Mouse (Mus musculus) 416B (cell line): ENCODE data around the gene Endou.

Experiments
- DNase-seq: peaks from one replicate; pipeline ENCODE4 v3.0.0; 2011; ENCODE audit warnings: low read depth

Gene Endou

DNA sequence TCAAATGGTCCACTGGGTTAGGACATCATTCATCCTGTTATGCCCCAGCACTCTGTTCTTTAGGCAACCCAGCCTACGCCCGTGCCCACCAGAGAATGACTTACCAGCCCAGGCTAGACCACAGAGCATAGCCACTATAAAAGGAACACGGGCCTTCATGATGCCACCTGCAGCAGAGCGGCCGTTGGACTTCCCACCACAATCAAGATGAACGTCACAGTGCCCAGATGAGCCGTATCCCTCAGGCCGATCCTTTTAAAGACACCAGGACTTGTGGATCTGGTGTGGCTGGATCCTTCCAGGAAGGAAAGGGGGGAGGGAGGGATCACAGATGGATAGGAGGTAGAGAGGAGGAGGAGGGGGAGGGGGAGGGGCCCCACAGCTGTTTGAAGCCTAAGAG lies at the start of gene Endou:
Gene Endou (minus strand): TSS at position 229 of the 400 bp plus-strand sequence.
- DNase-seq, result no peak

DNA sequence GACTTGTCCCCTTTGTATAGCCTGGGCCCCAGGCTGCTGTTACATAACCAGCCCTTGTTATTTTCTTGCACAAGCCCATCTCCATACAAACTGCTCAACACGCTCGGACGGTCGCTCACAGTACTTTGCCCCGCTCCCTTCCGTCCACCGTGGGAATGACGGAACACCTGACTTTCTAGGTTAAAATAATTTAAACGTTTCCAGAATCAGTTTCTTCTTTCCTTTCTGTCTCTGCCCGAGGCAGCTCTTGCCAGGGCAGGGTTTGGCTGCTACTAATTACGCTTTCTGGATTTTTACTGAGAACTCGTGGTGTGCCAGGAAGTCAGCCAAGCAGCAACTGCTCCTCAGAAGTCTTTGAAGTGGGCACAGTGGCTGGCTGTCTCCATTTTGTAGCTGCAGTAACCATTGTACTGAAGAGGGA lies 49.5 kb upstream of the Endou start:
- DNase-seq, result no peak

DNA sequence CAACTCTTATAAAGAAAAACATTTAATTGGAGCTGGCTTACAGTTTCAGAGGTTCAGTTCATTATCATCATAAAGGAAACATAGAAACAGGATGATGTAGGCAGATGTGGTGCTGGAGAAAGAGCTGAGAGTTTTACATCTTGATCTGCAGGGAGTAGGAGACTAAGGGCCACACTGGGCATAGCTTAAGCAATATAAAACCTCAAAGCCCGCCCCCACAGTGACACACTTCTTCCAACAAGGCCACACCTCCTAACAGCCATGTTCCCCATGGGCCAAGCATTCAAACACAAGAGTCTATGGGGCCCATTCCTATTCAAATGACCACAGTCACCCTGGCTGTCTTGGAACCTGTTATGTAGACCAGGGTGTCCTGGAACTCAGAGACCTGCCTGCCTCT lies 48.4 kb upstream of the Endou start:
- peak; percentile 62 for DNase-seq

DNA sequence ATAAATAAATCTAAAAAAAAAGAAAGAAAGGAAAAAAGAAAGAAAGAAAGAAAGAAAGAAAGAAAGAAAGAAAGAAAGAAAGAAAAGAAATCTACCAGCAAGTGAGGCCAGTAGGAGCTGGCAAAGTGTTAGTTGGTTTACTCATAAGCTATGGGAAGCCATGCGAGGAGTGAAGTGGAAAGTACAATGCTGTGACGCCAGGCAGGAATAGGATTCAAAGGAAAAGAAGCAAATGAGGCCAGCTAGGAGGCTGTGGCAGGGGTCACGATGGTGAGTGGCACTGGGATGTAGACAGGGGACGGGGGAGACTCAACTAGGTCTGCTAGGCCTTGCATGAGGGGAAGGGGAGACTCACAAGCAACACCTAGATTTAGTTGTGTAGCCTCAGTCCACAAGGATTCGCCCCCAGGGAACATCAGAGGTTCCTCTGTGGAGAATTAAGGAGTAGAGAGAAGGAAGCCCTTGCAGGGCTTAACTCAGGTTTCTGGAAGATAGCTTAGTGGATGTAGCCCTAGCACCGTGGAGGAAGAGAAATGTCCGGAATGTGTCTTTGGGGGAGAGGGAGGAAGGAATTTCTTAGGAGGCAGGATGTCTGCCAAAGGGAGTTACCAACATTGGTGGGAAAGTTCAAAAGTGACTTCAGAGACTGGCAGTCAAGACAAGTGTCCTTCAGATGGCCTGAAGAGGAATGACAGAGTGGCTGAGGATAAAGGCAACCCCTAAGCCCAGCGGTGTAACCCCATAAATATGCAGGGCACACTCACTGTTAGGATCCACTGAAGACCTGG lies 47.4 kb upstream of the Endou start, which contains the start of gene Slc48a1:
Gene Slc48a1 (plus strand): TSS at position 210 of the 788 bp plus-strand sequence.
- DNase-seq, result no peak

DNA sequence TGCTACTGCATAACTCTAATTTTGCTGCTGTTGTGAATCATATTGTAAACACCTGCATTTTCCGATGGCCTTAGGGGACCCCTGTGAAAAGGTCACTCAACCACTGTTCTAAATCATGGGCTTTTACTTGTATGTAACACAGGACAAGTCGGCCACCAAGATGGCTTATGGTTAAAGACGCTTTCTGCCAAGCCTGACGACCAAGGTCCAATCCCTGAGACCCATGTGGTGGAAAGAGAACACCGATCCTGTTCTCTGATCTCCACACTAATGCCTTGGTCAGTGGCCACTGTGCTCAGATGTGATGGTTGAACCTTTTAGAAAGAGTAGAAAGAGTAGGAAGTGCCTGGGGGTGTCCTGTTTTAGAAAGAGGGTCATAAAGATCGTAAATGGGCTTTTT lies 45.8 kb upstream of the Endou start:
- DNase-seq, result no peak

DNA sequence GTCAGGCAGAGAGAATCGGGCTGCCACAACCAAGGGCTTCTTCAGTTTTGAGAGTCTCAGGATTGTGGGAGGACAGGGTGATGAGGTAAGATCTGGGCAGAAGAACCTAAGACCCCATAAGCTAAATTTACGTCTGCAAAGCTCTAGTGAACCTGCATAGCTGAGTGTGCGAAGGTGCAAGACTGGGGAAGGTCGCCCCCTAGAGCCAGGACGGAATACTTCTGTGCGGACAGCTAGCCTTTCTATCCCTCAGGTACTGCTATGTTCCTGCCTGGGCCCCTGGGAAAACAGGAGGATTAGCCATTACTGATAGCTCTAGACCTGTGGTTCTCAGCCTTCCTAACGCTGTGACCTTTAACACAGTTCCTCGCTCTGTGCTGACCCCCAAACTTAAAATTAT lies 45.4 kb upstream of the Endou start:
- peak; percentile 77 for DNase-seq

DNA sequence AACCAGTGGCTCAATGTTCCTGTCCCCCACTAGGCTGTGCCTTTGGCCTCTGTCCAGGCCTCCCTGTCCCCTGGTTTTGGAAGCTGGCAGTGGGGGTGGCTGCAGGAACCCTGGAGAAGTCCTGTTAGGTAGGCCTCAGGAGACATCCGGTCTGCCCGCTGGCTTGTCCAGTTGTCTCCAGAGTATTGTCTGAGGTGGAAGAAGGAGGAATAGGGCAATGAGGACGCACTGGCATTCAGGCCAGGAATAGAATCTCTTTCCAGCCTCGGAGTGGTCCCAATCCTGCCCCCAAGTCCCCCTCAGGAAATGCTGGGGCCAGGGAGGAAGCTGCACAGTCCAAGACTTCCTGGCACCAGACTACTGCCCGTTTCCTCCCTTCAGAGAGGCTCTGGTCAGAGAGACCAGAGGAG lies 42.8 kb upstream of the Endou start:
- DNase-seq, result no peak

DNA sequence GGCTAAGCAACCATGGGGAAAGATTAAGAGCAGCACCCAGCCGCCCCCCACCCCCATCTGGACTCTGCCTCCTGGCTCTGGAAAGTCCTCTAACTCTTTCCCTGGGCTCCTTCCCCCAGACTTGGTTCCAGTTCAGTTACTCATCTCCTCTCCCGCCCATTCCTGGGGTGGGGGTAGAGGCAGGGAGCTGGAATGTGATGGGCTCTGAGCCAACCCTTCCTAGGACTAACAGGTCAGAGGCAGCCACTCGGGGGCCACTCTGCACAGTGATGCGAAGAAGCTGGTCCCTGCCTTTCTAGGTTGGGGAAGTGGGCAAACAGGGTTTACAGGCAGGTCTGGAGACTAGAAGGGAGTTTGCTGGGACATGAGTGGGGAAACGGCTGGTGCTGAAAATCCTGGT lies 42.0 kb upstream of the Endou start:
- DNase-seq, result no peak

DNA sequence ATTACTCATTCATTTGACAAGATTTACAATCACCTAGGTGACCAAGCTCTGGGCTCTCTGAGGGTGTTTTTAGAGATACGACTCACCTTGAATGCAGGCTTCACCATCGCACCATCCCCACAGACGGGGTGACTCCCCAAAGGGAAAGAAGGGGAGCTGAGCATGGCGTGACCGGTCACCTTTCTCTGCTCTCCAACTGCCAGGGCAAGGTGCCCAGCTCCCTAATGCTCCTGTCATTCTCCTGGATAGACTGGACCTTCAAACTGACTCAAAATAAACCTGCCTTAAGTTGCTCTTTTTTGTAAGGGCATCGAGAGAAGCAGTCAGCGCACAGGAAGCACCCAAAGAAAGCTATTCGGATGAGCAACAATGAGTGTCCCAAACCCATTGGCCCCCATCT lies 39.1 kb upstream of the Endou start:
- no peak for DNase-seq

DNA sequence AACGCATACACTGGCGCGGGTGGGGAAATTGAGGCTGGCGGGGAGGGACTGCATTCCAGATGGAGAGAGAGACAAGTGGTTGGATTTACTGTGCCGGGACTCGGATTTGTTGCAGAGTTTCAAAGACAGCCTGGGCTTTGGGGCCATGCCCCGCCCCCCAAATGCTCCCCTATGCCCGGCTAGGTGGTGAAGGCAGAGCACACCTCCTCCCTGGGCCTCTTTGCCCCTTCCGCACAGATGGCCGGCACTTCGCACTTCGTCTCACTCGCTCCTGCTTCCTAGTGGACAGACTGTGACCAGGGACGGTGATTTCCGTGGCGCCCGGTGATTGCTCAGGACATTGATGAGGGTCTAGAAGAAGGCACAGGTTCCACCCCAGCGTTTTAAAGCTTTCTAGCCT lies 37.1 kb upstream of the Endou start:
- DNase-seq, result peak; percentile 90

DNA sequence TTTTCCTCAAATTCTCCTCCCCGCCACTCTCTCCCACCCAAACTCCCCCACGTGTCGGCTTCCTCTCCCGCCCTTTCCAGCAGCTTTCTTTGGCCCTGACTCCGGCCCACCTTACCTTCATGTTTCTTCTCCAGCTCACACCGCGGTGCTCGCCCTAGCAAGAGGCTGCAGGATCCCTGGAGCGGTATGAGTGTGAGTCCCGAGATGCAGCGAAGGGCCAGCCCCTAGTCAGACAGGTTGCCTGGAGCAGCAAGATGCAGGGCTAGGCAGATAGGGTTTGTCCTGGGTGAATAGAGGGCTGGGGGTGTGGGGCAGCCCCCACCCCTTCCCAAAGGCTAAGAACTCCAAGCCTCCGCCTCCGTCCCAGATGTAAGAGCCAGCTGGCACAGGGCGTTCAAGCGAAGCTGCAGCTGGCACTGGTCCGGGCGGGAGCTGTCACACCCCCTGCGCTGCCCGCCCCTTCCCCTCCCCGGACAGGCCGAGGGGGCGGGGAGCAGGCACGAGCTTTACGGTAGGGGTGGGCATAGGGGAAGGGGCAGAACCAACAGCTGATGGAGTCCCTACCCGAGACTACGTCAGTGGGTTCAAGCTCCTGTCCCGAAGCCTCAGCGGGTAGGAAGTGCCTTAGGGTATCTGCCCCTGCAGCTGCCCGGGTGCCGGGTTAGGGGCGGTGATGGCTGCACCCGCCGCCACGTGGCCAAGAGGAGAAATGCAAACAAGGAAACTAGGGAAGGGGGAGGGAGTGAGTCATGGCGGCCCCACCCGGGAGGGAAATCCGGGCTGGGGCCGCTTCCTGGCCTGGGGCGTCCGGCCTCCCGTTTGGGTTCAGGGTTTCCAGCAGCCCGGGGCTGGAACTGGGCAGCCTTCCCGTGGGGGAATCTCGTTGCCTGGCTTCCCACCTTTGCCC lies 36.4 kb upstream of the Endou start, which contains the start of gene Rapgef3:
Gene Rapgef3 (minus strand): TSS at position 693 of the 907 bp plus-strand sequence.
- DNase-seq, result peak; percentile 99

DNA sequence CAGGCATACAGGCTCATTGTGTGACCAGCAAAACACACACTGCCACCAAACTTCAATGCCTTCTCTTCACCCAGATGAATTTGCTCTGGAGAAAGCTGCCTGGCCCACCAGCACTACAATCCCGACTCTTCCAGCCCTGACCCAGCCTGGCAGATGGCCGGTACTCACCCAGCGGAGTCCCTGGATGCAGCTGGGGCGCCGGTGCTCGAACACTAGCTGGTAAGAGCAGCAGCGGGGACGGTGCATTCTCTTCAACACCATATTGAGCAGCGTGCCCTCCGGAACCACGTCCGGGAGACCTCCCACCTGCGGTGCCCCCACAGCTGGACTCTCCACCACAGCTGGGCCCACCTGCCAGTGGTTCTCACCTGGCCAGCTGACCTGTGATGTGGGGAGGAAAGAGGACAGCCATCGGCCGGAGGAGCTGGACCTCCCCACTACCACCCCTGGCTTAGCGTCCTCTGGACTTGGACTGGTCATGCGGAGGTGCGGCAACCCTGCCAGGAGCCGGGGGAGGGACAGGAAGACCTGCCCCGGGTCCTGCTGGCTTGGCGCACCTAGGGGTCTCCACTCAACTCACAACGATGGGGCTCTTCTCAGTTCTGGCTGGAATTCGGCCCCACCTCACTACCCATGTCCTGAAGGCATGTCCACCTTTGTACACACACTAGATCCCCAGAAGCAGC lies 35.6 kb upstream of the Endou start:
- DNase-seq, result no peak

DNA sequence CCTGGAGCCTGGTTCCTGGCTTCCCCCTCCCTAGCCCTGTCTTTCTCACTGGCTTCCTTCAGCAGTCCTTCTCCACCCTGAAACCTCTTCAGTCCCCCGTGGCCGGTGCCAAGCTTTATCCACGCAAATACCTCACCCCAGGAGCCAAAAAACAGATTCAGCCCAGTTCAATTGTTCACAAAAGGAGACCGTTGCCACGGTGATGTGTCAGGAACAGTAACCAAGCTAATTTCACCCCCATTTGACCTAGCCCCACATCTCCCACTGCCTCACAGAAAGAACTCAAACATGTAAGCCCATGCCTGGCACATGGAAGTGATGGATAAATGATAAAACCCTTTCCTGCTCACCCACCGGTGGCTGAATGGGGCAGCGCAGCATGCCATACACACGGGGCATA lies 35.1 kb upstream of the Endou start:
- no peak for DNase-seq

DNA sequence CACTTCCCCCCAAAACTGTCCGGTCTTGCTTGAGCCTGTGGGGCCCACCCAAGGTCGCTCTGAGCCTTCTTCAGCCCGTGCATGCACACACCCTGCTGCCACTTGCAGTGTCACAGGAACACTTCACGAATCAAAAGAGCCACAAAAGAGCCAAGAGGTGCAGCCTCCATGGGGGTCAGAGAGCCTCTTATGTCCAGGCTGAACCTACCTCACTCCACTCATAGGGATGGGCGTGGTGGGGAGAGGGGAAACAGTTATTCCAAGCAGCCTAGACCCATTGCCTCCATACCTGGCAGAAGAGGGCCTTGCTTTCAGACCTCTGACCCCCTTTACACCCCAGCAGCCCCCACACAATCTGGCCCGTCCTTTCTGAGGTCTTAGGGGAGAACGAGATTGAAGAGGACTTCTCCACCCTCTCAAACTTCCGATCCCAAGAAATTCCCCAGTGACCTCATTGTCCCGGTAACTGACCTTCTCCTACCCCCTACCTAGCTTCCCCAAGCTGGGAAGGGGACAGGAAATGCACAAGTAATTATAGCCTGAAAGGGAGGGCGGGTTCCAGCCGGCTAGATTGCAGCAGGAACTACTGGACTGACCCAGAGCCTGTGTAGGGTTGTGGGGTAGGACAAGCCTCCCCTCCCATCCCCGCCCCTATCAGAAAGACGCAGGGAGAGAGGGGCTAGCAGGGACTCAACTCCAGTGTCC lies 34.1 kb upstream of the Endou start:
- no peak for DNase-seq

DNA sequence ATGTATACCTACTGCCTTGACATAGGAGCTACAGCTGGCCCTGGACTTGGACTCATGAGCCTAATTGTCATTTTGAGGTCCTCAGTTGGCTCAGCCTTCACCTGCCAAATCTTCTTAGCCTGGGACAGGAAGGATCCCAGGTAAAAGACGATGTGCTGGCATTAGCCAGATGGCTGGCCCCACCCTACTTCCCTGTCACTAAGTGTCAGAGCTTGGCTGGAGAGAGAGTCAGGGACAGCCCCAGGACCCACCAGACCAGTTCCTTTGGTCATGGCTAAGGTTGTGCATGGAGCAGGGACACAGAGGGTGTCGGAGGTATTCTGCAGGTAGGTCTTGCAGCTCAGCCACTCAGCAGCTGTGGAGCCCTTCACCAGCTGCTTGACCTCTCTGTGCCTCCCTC lies 33.4 kb upstream of the Endou start:
- no peak for DNase-seq

DNA sequence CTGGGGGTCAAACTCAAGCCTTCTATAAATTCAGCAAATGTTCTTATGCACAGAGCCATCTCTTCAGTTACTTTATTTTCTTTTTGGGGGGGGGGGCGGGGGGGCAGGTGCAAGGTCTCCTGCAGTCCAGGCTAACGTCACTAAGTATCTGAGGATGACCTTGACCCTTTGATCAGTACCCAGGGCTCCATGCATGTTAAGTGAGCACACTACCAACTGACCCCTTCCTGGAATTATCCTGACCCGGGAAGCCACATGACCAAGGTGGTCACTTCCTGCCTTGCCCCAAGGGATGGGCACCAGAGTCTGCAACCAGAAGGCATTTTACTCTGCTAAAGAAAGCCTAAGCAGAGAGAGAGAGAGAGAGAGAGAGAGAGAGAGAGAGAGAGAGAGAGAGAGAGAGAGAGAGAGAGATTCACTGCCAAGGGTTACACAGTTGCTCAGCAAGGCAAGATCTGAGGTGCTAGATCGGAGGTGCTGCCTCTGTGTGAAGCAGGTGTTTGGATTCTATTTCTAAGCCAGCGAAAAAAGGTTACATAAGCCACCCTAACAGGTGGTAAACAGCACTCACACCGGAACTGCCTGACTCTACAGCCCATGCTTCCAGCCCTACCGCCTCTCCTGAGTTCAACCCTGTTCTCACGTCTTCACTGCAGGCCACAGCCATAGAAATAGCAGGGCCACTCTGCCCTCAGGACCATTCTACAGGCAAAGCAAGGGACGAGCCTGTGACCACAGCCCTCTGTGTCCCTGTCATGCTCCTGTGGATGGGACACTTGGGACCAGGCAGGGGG lies 32.3 kb upstream of the Endou start:
- DNase-seq, result no peak

DNA sequence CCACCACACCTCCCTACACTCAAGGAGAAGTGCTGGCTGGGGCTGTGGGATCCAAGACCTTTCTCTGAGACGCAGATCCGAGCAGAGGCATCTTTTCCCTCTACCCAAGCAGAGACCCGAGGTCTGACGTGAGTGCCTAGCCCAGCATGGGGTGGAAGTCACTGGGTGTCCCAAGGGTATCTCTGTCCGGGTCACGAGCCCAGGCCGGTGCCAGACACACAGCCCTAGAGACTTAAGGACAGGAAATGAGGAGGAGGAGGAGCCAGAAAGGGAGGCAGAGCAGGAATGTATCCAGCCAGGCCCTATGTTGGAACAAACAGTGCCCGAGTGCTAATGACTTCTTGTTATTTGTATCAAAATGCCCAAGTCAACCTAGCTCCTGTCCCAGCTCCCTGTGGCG lies 31.6 kb upstream of the Endou start:
- DNase-seq, result no peak

DNA sequence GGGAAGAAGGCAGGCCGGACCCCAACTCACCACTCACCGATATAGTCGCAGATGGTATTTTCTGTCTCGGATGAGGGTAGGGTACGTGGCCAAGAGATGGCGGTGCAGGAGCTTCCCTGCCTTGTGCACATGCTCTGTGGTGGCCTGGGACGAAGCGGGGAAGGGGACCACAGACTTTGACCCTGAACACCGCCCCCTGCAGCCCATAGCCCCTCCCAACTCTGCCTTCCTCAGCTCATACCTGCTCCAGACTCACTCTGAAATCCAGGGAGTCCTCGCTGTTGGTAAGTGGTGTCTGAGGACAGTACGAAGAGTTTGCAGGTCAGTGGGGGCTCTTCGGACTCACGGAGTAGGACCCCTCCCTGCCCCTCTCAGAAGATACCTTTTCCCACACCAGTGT lies 30.3 kb upstream of the Endou start:
- DNase-seq, result no peak

DNA sequence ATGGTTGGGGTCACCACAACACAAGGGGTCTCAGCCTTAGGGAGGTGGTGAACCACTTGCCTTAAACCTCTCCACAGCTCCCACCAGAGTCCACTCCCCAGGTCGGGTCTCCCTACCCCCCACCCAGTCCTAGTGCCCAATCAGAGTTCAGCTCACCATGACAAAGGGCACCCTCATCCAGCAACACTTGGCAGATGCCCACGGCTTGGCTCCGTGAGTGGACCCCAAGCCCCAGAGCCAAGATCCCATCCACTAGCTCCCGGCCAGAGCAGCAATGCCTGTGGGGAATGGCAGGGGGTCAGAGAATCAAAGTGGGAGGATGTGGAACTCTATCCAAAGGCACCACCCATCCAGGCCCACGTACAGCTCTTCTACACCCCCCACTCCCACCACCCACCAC lies 29.8 kb upstream of the Endou start:
- DNase-seq, result no peak

DNA sequence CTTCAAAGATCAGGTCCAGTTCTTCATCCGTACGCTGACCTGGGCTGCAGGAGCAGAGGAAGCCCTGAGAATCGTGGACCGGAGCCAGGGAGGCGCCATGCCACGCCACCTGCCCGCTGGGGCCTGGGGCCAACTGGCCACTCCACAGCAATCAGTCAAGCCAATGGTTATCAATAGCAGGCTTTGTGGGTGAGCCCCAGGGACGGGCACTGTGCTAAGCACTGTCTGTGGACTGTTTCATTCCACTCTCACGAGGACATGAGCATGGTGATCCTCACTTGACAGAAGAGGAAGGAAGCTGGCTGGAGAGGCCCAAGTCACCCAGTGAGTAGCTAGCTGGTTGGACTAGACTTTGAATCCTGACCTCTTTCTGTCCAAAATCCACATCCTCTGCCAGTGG lies 28.9 kb upstream of the Endou start:
- DNase-seq, result no peak

DNA sequence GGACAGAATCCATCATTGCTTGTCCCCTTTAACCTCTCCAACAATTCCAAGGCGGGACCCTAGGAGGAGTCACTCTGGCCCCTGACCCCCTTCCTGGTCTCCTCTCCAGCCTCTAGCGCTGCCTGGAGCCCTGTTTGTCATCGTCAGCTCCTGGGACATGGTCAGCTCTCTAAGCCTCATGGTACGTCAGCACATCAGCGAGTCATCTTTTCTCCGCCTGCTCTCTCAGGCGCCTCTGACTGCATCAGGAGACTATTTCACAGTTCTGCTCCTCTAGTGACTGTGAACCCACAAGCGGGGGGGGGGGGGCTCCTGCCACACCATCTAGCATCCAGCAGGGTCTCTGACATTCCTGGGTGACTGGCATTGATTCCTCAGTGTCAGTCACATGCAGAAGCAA lies 24.2 kb upstream of the Endou start:
- no peak for DNase-seq
